Mouse (Mus musculus): ENCODE data around the gene Col4a2. TPM values are rescaled to one million over a fixed set of nuclear protein-coding genes. Genes with fewer than 3 reads are reported as not detected.
A peak's percentile ranks its signal among the peaks of the same experiment; 100 is the strongest.
"Not testable (repeated sequence)": the region's sequence is repeated elsewhere in the genome, so short reads cannot be mapped to it uniquely, and the experiment has no call there.

Col4a2 gene
- polyA plus RNA-seq, 1 experiment from 2014 or later: 58.8 TPM

DNA sequence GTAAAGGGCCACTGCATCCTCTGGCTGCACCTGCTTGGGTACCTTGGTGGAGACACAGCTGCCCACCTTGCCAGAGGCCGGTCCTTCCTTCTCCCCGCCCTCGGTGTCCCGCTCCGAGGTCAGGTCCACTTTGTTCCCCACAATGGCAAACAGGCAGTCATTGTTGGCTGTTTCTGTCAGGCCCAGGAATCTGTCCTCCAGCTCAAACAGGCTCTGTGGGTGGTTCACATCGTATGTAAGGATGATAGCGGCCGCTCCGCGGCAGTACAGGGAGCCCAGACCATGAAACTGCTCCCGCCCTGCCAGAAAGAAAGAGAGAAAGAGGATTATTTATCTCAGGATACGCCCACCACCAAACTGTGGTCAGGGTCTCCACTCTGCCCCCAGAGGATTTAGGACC is 141.6 kb downstream of the Col4a2 start:
- H3K27ac ChIP-seq: no peak overlapping the region
- no peak overlapping the region for H3K4me2 ChIP-seq
- H3K27me3 ChIP-seq: no peaks in the 10 kb centered on the region
- peaks cover 44% of the 10 kb centered on the region for H3K4me1 ChIP-seq
- 40% methylated on average over 12 of the region's 12 CpGs for WGBS
- no peak overlapping the region for H3K4me3 ChIP-seq
- no peaks in the 10 kb centered on the region for H3K36me3 ChIP-seq
- no peaks in the 10 kb centered on the region for H3K9me3 ChIP-seq
- ATAC-seq (ENCODE audit: insufficient number of reproducible peaks, insufficient read depth, low FRiP score, low TSS enrichment, low read depth): no peak
- H3K9ac ChIP-seq: no peak overlapping the region

DNA sequence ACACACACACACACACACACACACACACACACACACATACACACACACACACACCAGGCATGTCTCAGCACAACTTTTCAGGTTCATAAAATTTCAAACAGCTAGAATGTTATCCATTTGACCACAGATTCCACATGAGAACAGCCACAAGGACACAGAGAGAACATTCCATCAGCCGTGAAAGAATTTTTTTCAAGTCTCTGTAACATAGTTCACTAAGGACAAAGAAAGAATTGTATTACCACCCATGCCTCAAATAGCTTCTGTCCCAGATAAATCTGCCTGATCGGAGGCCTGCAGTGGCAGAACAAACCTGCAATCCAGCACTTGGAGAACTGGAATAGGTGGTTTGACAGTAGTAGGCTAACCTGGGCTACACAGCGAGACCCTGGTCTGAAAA is 144.7 kb downstream of the Col4a2 start:
- no peaks in the 10 kb centered on the region for H3K36me3 ChIP-seq
- H3K4me1 ChIP-seq: peaks cover 48% of the 10 kb centered on the region
- no peak overlapping the region for H3K4me3 ChIP-seq
- WGBS: 47% methylated on average over 3 of the region's 3 CpGs
- no peaks in the 10 kb centered on the region for H3K27me3 ChIP-seq
- ATAC-seq (ENCODE audit: insufficient number of reproducible peaks, insufficient read depth, low FRiP score, low TSS enrichment, low read depth): no peak
- H3K27ac ChIP-seq: no peak overlapping the region
- H3K4me2 ChIP-seq: no peak overlapping the region
- H3K9ac ChIP-seq: no peak overlapping the region
- H3K9me3 ChIP-seq: no peaks in the 10 kb centered on the region

DNA sequence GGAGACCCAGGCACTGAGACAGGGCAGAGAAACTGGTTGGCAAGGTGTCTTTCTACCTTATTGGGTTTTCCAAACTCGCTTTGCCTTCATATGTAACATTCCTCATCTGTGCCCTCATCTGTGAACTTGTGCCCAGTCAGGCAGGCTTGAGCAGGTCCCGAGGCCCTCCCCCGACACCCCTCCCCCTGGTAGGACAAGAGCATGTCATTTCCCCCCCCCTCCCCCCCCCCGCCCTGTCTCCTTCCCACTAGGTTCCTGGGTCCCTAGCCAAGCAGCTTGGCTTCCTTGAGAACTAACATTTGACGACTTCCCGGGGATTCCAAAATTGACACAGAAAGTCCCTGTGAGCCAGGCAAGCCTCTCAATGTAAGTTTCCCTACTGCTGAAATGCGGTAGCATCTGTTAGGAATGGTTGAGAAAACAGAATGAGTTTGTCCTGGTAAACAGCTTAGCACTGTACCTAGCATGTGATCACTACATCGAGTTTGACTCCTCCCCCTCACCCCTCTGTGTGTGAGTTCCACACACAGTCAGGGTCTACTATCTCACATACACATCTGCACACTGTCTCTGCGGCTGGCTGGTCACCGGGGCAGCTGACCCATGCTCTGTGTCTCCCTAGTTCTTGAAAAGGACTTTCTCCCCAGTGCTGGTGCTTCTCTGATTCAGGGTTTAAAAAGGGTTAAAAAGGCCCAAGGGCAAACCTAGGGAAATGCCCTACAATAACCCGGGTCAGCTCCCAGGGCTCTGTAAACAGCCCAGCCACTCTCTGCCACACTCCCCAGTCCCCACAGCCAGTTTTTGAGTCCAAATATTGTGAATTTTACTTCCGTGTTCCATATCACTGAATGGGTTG is 145.6 kb downstream of the Col4a2 start:
- Histone ChIP-seq H3K4me1 (peaks cover 39% of the 10 kb centered on the region), H3K4me2 (no peak overlapping the region), H3K9me3 (no peaks in the 10 kb centered on the region), H3K4me3 (no peak overlapping the region), H3K9ac (no peak overlapping the region), H3K27ac (peak overlapping the region; percentile 60; the same call in 1 of the 2 replicates), H3K27me3 (no peaks in the 10 kb centered on the region), H3K36me3 (no peaks in the 10 kb centered on the region)
- WGBS: 30% methylated on average over 12 of the region's 12 CpGs
- no peak for ATAC-seq (ENCODE audit: insufficient number of reproducible peaks, insufficient read depth, low FRiP score, low TSS enrichment, low read depth)

DNA sequence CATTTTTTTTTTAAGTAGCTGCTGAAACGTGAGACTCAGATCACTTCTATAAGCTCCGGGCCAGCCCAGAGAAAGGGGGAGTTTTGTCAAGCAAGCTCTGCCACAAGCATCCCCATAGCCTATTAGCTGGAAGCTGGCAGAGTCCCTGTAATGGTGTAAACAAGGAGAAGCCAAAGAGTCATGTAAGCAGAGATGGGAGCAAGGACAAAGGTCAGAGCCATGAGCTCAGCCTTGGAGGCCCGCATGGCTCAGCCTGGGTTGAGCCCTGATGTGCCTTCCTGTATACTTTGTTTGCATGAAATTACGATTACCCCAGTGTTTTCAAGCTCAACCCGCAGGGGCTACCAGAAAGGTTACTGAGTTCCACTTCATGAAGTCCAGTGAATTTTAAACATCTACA is 146.4 kb downstream of the Col4a2 start:
- Histone ChIP-seq H3K36me3 (no peaks in the 10 kb centered on the region), H3K9me3 (no peaks in the 10 kb centered on the region), H3K4me1 (peaks cover 33% of the 10 kb centered on the region), H3K27ac (no peak overlapping the region; the same call in 1 of the 2 replicates), H3K27me3 (no peaks in the 10 kb centered on the region), H3K9ac (no peak overlapping the region), H3K4me2 (no peak overlapping the region), H3K4me3 (no peak overlapping the region)
- 13% methylated on average over 5 of the region's 5 CpGs for WGBS
- peak; percentile 49; the same call in 1 of the 2 replicates for ATAC-seq (ENCODE audit: insufficient number of reproducible peaks, insufficient read depth, low FRiP score, low TSS enrichment, low read depth)

DNA sequence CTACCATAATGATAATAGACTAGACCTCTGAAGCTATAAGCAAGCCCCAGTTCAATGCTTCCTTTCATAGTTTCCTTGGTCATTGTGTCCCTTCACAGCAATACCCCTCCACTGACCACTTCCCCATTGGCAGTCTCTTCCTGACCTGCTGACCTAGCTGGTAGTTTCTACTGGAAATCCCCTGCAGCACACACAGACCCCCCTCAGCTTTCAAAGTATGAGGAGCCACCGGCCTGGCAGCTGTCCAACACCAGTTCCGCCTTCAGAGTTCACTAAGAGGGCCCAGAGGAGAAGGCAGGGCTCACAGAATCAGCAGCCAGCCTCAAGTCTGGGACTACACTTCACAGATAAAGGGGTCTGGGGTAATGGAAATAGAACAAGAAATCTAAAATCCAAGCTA is 148.3 kb downstream of the Col4a2 start:
- Histone ChIP-seq H3K4me2 (no peak overlapping the region), H3K36me3 (no peaks in the 10 kb centered on the region), H3K9ac (no peak overlapping the region), H3K9me3 (no peaks in the 10 kb centered on the region), H3K4me1 (peaks cover 32% of the 10 kb centered on the region), H3K27me3 (no peaks in the 10 kb centered on the region), H3K27ac (no peak overlapping the region), H3K4me3 (no peak overlapping the region)
- WGBS: 15% methylated on average over 2 of the region's 2 CpGs
- no peak for ATAC-seq (ENCODE audit: insufficient number of reproducible peaks, insufficient read depth, low FRiP score, low TSS enrichment, low read depth)

DNA sequence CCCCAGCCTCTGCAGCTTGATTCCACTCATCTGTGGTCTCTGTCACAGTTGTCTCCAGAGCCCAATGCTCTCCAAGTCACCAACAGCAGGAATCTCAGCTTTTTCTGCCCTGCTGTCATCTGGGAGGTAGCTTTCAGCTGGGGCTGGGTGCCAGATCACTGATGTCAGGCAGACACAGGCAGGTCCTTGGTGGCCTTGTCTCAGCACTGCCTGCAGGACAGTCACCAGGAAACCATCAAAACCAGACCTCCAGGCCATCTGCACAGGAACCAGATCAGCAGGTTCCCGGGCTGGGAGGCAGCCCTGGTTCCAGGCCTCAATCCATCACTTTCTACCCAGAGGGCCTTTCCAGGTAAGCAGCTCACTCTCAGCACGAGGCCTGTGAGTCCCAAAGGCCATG is 149.2 kb downstream of the Col4a2 start:
- H3K9me3 ChIP-seq: no peaks in the 10 kb centered on the region
- no peaks in the 10 kb centered on the region for H3K27me3 ChIP-seq
- H3K36me3 ChIP-seq: no peaks in the 10 kb centered on the region
- no peak overlapping the region for H3K9ac ChIP-seq
- ATAC-seq (ENCODE audit: insufficient number of reproducible peaks, insufficient read depth, low FRiP score, low TSS enrichment, low read depth): no peak
- H3K4me3 ChIP-seq: no peak overlapping the region
- H3K27ac ChIP-seq: no peak overlapping the region
- H3K4me1 ChIP-seq: peaks cover 38% of the 10 kb centered on the region
- 66% methylated on average over 2 of the region's 2 CpGs for WGBS
- no peak overlapping the region for H3K4me2 ChIP-seq

DNA sequence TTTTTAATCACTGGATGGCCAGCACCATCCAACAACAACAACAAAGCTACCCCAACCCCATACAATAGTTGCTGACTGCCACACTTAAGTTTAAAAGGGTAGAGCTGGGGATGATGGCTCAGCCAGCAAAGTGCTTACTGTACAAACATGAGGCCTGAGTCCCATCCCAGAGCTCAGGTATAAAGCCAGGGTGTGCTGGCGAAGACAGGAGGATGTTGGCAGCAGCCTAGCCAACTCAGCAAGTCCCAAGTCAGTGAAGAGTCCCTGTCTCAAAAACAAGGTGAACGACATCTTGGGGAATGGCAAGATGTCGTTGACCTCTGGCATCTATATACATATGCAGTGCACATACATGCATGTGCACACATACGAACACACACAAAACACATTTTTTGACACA is 150.0 kb downstream of the Col4a2 start:
- H3K27ac ChIP-seq: no peak overlapping the region
- H3K36me3 ChIP-seq: no peaks in the 10 kb centered on the region
- no peaks in the 10 kb centered on the region for H3K27me3 ChIP-seq
- H3K4me1 ChIP-seq: peaks cover 33% of the 10 kb centered on the region
- no peak overlapping the region for H3K9ac ChIP-seq
- 91% methylated on average over 4 of the region's 4 CpGs for WGBS
- no peaks in the 10 kb centered on the region for H3K9me3 ChIP-seq
- no peak overlapping the region for H3K4me3 ChIP-seq
- H3K4me2 ChIP-seq: no peak overlapping the region
- ATAC-seq (ENCODE audit: insufficient number of reproducible peaks, insufficient read depth, low FRiP score, low TSS enrichment, low read depth): no peak

DNA sequence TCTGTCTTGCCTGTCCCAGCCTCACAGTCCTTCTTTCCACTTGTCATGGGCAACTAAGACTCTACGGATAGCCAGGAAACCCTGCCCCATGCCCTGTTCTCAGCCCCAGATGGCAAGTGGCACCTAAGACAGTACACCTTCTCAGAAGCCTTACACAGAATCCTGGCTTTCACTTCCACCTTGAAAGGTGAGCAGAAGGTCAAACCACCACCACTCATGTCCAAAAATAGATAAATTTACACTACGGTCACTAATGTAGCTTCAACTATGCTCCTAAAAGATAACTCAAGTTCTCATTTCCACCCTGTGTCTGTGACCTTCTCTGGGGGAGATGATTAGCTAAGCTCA is 150.9 kb downstream of the Col4a2 start:
- no peaks in the 10 kb centered on the region for H3K27me3 ChIP-seq
- H3K4me1 ChIP-seq: peaks cover 25% of the 10 kb centered on the region
- ATAC-seq (ENCODE audit: insufficient number of reproducible peaks, insufficient read depth, low FRiP score, low TSS enrichment, low read depth): no peak
- H3K9me3 ChIP-seq: no peaks in the 10 kb centered on the region
- no peak overlapping the region for H3K9ac ChIP-seq
- no peak overlapping the region for H3K4me3 ChIP-seq
- 88% methylated on average over 2 of the region's 2 CpGs for WGBS
- no peaks in the 10 kb centered on the region for H3K36me3 ChIP-seq
- no peak overlapping the region for H3K4me2 ChIP-seq
- no peak overlapping the region for H3K27ac ChIP-seq

DNA sequence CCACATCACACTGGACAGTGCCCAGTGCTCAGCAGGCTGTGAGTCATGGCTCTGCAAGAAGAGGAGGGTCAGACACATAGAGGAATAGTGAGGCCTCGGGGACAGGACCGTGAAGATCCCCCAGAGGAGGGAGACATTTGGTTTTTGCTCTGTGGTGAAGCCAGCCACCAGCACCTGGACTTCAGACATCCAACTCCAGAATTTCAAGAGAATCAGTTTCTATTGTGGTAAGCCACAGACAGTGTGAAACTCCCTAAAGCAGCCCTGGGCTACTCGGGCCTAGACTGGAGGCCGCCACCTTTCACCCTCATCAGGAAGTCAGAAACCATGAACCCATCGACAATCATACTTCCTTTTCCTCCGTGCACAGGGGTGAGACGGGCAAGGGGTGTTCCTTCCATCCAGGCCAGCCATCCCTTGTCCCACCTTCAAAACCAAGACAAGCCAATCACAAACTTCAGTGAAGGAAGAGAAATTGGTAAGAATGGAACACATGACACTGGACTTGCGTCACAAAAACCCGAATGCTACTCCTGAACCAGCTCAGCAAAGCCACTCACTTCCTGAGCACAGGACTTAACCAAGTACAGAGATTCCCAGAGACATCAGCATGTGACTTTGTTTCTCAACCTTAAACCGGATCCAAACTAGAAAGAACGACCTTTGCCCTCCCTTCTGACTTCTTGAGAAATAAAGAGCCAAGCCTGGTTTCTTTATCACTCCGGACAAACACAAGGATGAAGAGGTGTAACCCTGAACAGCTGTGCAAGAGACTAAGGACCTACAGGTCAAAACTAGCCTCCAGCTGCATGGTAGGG is 151.5 kb downstream of the Col4a2 start:
- peaks cover 20% of the 10 kb centered on the region for H3K4me1 ChIP-seq
- no peak overlapping the region for H3K9ac ChIP-seq
- no peaks in the 10 kb centered on the region for H3K36me3 ChIP-seq
- WGBS: 71% methylated on average over 12 of the region's 12 CpGs
- H3K4me2 ChIP-seq: no peak overlapping the region
- no peak overlapping the region for H3K4me3 ChIP-seq
- no peak overlapping the region for H3K27ac ChIP-seq
- H3K9me3 ChIP-seq: no peaks in the 10 kb centered on the region
- ATAC-seq (ENCODE audit: insufficient number of reproducible peaks, insufficient read depth, low FRiP score, low TSS enrichment, low read depth): no peak
- H3K27me3 ChIP-seq: no peaks in the 10 kb centered on the region

DNA sequence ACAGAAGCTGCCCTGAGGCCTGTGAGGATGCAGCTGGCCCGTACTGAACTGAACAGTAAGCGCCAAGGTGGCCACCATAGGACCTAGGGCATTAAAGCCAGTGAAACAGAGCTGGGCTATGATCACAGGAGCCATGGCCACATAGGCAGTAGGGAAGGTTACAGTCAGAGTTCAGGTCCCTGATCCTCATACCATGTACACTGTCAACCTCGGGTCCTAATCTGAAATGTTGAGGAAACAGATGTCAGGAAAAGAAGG is 152.0 kb downstream of the Col4a2 start:
- H3K4me3 ChIP-seq: no peak overlapping the region
- H3K9me3 ChIP-seq: no peaks in the 10 kb centered on the region
- H3K36me3 ChIP-seq: no peaks in the 10 kb centered on the region
- no peaks in the 10 kb centered on the region for H3K27me3 ChIP-seq
- no peak overlapping the region for H3K4me2 ChIP-seq
- H3K4me1 ChIP-seq: peaks cover 15% of the 10 kb centered on the region; the same call in 1 of the 2 replicates
- no peak overlapping the region for H3K9ac ChIP-seq
- no peak for ATAC-seq (ENCODE audit: insufficient number of reproducible peaks, insufficient read depth, low FRiP score, low TSS enrichment, low read depth)
- WGBS: 60% methylated on average over 3 of the region's 3 CpGs
- no peak overlapping the region for H3K27ac ChIP-seq

DNA sequence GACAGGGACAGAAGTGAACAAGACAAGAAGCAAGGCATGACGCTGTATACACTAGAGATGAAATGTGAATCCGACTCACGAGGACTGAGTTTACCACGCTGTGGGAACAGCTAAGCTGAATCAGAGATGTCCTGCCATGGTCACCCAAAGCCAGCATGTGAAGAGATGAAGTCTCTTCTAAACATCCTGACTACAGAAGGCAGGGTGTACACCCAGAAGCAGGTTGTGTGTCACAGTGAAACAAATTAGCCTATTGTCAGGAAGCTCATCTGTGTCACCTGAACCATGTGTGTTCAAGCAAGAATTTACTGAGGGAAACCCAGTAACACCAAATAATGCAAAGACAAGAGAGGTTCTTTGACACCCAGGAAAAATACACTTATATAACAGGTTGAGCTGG is 153.0 kb downstream of the Col4a2 start:
- no peaks in the 10 kb centered on the region; the same call in 1 of the 2 replicates for H3K27me3 ChIP-seq
- no peak for ATAC-seq (ENCODE audit: insufficient number of reproducible peaks, insufficient read depth, low FRiP score, low TSS enrichment, low read depth)
- no peaks in the 10 kb centered on the region for H3K36me3 ChIP-seq
- no peak overlapping the region for H3K9ac ChIP-seq
- H3K4me1 ChIP-seq: peaks cover 13% of the 10 kb centered on the region; the same call in 1 of the 2 replicates
- H3K27ac ChIP-seq: no peak overlapping the region
- H3K9me3 ChIP-seq: no peaks in the 10 kb centered on the region
- WGBS: 77% methylated on average over 4 of the region's 4 CpGs
- H3K4me2 ChIP-seq: no peak overlapping the region
- no peak overlapping the region for H3K4me3 ChIP-seq

DNA sequence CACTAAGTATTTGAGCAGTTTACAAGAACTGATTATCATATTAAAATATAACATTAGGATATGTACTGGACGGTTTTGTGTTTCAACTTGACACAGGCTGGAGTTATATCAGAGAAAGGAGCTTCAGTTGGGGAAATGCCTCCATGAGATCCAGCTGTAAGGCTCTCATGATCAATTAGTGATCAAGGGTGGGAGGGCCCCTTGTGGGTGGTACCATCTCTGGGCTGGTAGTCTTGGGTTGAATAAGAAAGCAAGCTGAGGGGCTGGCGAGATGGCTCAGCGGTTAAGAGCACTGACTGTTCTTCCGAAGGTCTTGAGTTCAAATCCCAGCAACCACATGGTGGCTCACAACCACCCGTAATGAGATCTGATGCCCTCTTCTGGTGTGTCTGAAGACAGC is 153.9 kb downstream of the Col4a2 start:
- not testable (repeated sequence) for H3K36me3 ChIP-seq; H3K27ac ChIP-seq; H3K4me1 ChIP-seq; H3K9ac ChIP-seq; H3K9me3 ChIP-seq; H3K4me3 ChIP-seq; H3K27me3 ChIP-seq; H3K4me2 ChIP-seq; ATAC-seq (ENCODE audit: insufficient number of reproducible peaks, insufficient read depth, low FRiP score, low TSS enrichment, low read depth)
- 78% methylated on average over 5 of the region's 5 CpGs for WGBS

Data from embryonic facial prominence, embryonic 13.5 days (tissue).